Mouse (Mus musculus) stomach, postnatal 0 days (tissue): ENCODE measurements around the gene Plekha6.

Experiments
- CTCF ChIP-seq: IDR thresholded peaks from 2 replicates; pipeline ENCODE4 v1.5.1; 2016; ENCODE audit warnings: antibody characterized with exemption, low read depth, mild to moderate bottlenecking, moderate library complexity
- EP300 ChIP-seq: optimal IDR thresholded peaks from 2 replicates; pipeline ENCODE3; 2016; ENCODE audit warnings: antibody characterized with exemption

GRCm38 (mm10) chr1:133263134-133263533 is 99.1 kb downstream of the Plekha6 start:
- TF ChIP-seq CTCF (no peak), EP300 (no peak)
